Mouse (Mus musculus): ENCODE measurements around the gene Arhgef10l.
A peak's percentile ranks its signal among the peaks of the same experiment; 100 is the strongest.
"Not testable (repeated sequence)": the region's sequence is repeated elsewhere in the genome, so short reads cannot be mapped to it uniquely, and the experiment has no call there.

The Arhgef10l gene

GRCm38 (mm10) chr4:140605790-140606189, 60.0 kb downstream of the Arhgef10l start:
- DNase-seq (ENCODE audit: low read depth, low spot score), result no peak

- DNase-seq (ENCODE audit: low read depth, low spot score), result no peak
Observed at GRCm38 (mm10) chr4:140605247-140605646, 60.6 kb downstream of the Arhgef10l start.

- no peak for DNase-seq (ENCODE audit: low read depth, low spot score)
Observed at GRCm38 (mm10) chr4:140604541-140604940, 61.3 kb downstream of the Arhgef10l start.

- no peak for DNase-seq (ENCODE audit: low read depth, low spot score)
Observed at GRCm38 (mm10) chr4:140602022-140602421, 63.8 kb downstream of the Arhgef10l start.

- DNase-seq (ENCODE audit: low read depth, low spot score), result no peak
Observed at GRCm38 (mm10) chr4:140601153-140601552, 64.7 kb downstream of the Arhgef10l start.

- no peak for DNase-seq (ENCODE audit: low read depth, low spot score)
Observed at GRCm38 (mm10) chr4:140598846-140599245, 67.0 kb downstream of the Arhgef10l start.

GRCm38 (mm10) chr4:140597928-140598327, 67.9 kb downstream of the Arhgef10l start:
- DNase-seq (ENCODE audit: low read depth, low spot score), result no peak

- DNase-seq (ENCODE audit: low read depth, low spot score), result no peak
Observed at GRCm38 (mm10) chr4:140597378-140597777, 68.4 kb downstream of the Arhgef10l start.

GRCm38 (mm10) chr4:140593771-140594505, 71.9 kb downstream of the Arhgef10l start:
- DNase-seq (ENCODE audit: low read depth, low spot score), result no peak

- no peak for DNase-seq (ENCODE audit: low read depth, low spot score)
Observed at GRCm38 (mm10) chr4:140592990-140593770, 72.6 kb downstream of the Arhgef10l start.

GRCm38 (mm10) chr4:140592217-140592759, 73.5 kb downstream of the Arhgef10l start:
- DNase-seq (ENCODE audit: low read depth, low spot score), result peak; percentile 41

GRCm38 (mm10) chr4:140586478-140586877, 79.3 kb downstream of the Arhgef10l start:
- DNase-seq (ENCODE audit: low read depth, low spot score), result no peak

- no peak for DNase-seq (ENCODE audit: low read depth, low spot score)
Observed at GRCm38 (mm10) chr4:140584240-140584639, 81.6 kb downstream of the Arhgef10l start.

- DNase-seq (ENCODE audit: low read depth, low spot score), result no peak
Observed at GRCm38 (mm10) chr4:140582390-140583088, 83.3 kb downstream of the Arhgef10l start.

- DNase-seq (ENCODE audit: low read depth, low spot score), result no peak
Observed at GRCm38 (mm10) chr4:140581730-140582389, 84.0 kb downstream of the Arhgef10l start.

- DNase-seq (ENCODE audit: low read depth, low spot score), result no peak
Observed at GRCm38 (mm10) chr4:140581341-140581729, 84.5 kb downstream of the Arhgef10l start.

- DNase-seq (ENCODE audit: low read depth, low spot score), result no peak
Observed at GRCm38 (mm10) chr4:140580866-140581265, 84.9 kb downstream of the Arhgef10l start.

GRCm38 (mm10) chr4:140579576-140579975, 86.2 kb downstream of the Arhgef10l start:
- no peak for DNase-seq (ENCODE audit: low read depth, low spot score)

GRCm38 (mm10) chr4:140579149-140579548, 86.7 kb downstream of the Arhgef10l start:
- DNase-seq (ENCODE audit: low read depth, low spot score), result no peak

GRCm38 (mm10) chr4:140576628-140577027, 89.2 kb downstream of the Arhgef10l start:
- no peak for DNase-seq (ENCODE audit: low read depth, low spot score)

GRCm38 (mm10) chr4:140574863-140575262, 90.9 kb downstream of the Arhgef10l start:
- not testable (repeated sequence) for DNase-seq (ENCODE audit: low read depth, low spot score)
